Mouse (Mus musculus): ENCODE measurements around the gene Ptms. TPM values are rescaled to one million over a fixed set of nuclear protein-coding genes. Genes with fewer than 3 reads are reported as not detected.
A peak's percentile ranks its signal among the peaks of the same experiment; 100 is the strongest.

Ptms gene
- polyA plus RNA-seq, 1 experiment from 2014 or later: 49.6 TPM

GRCm38 (mm10) chr6:124920318-124921085, 599 bp upstream of the Ptms start:
- H3K4me1 ChIP-seq (ENCODE audit: control insufficient read depth, low read depth, low read length): peaks cover 5% of the 10 kb centered on the region
- H3K9me3 ChIP-seq (replicated peaks; ENCODE audit: control insufficient read depth, low read length): no peaks in the 10 kb centered on the region
- 34% methylated on average over 9 of the region's 9 CpGs for WGBS (ENCODE audit: insufficient replicate concordance)
- 0 out of 2 replicates have a peak overlapping the region, but pooled peaks have one; percentile 10 for H3K4me2 ChIP-seq (ENCODE audit: low read depth, low read length)
- H3K36me3 ChIP-seq (ENCODE audit: control insufficient read depth, insufficient read depth): no peaks in the 10 kb centered on the region
- no peak for ATAC-seq (ENCODE audit: low read depth)
- peak overlapping the region; percentile 20; the same call in 1 of the 2 replicates for H3K27ac ChIP-seq (ENCODE audit: low read length)
- no peak overlapping the region for H3K9ac ChIP-seq (ENCODE audit: low read depth, low read length)
- H3K4me3 ChIP-seq (ENCODE audit: low read depth, low read length): no peak overlapping the region
- peaks cover 54% of the 10 kb centered on the region for H3K27me3 ChIP-seq (ENCODE audit: control insufficient read depth, insufficient read depth, low read depth, low read length)

DNA sequence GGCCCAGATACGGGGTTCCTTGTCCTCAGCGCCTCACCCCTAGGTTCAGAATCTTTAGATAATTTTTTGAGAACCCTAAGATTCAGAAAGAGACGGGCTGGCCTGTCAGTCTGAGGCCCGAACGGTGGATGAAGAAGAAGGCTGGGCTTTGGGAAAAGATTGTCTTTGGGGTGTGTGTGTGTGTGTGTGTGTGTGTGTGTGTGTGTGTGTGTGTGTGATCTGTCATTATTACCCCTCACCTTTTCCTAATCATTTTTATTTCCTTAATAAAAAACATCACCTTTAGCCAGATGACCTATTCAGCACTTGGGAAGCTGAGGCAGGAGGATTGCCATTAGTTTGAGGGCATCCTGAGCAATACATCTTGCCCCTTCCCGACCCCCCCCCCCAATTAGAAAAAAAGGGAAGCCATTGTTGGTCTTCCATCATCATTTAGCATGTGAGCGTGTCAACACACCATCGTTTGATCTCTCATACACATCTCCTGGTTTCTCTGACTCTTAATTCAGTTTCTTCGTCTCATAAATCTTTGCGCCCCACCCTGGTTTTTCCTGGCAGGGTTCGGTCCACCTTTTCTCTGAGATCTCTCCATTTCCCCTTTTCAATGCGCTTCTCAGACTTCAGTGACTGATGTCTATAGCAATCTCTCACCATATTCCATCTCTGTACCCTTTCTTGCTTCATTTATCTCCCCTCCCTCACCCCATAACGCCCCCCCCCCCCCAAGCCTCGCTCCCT, 844 bp downstream of the Ptms start:
- H3K9ac ChIP-seq (ENCODE audit: low read depth, low read length): no peak overlapping the region
- no peaks in the 10 kb centered on the region for H3K9me3 ChIP-seq (replicated peaks; ENCODE audit: control insufficient read depth, low read length)
- no peak for ATAC-seq (ENCODE audit: low read depth)
- 19% methylated on average over 13 of the region's 14 CpGs for WGBS (ENCODE audit: insufficient replicate concordance)
- peaks cover 9% of the 10 kb centered on the region for H3K4me1 ChIP-seq (ENCODE audit: control insufficient read depth, low read depth, low read length)
- no peak overlapping the region for H3K27ac ChIP-seq (ENCODE audit: low read length)
- no peaks in the 10 kb centered on the region for H3K36me3 ChIP-seq (ENCODE audit: control insufficient read depth, insufficient read depth)
- no peak overlapping the region for H3K4me3 ChIP-seq (ENCODE audit: low read depth, low read length)
- peak overlapping the region; percentile 7; the same call in 1 of the 2 replicates for H3K4me2 ChIP-seq (ENCODE audit: low read depth, low read length)
- H3K27me3 ChIP-seq (ENCODE audit: control insufficient read depth, insufficient read depth, low read depth, low read length): peaks cover 67% of the 10 kb centered on the region

DNA sequence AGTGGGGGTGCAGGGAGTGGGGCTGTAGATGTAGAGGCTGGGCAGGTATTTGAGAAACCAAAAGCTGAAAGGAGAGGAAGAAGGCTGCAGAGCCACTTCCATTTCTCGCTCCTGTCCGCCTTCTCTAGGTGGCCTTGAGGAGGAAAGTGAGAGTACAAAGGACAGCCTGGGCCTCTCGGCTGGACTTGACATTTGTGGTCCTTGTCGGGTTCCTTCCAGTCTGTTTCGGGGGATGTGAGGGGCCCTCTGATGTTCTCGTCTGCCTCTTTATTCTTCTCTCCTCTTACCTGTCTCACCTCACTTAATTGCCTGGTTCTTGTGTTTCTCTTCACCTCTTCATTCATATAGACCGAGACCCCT, 1.6 kb downstream of the Ptms start:
- Histone ChIP-seq H3K4me1 (ENCODE audit: control insufficient read depth, low read depth, low read length) (peaks cover 12% of the 10 kb centered on the region), H3K4me3 (ENCODE audit: low read depth, low read length) (peak overlapping the region; percentile 69), H3K36me3 (ENCODE audit: control insufficient read depth, insufficient read depth) (no peaks in the 10 kb centered on the region), H3K27me3 (ENCODE audit: control insufficient read depth, insufficient read depth, low read depth, low read length) (peaks cover 67% of the 10 kb centered on the region), H3K9me3 (replicated peaks; ENCODE audit: control insufficient read depth, low read length) (no peaks in the 10 kb centered on the region), H3K9ac (ENCODE audit: low read depth, low read length) (peak overlapping the region; percentile 18; the same call in 1 of the 2 replicates), H3K4me2 (ENCODE audit: low read depth, low read length) (peak overlapping the region; percentile 82), H3K27ac (ENCODE audit: low read length) (peak overlapping the region; percentile 73)
- ATAC-seq (ENCODE audit: low read depth): no peak
- WGBS (ENCODE audit: insufficient replicate concordance): 16% methylated on average over 7 of the region's 7 CpGs

GRCm38 (mm10) chr6:124917518-124918330, 2.2 kb downstream of the Ptms start:
- ATAC-seq (ENCODE audit: low read depth): peak; percentile 66
- no peaks in the 10 kb centered on the region for H3K36me3 ChIP-seq (ENCODE audit: control insufficient read depth, insufficient read depth)
- H3K9ac ChIP-seq (ENCODE audit: low read depth, low read length): peak overlapping the region; percentile 68
- H3K27ac ChIP-seq (ENCODE audit: low read length): peak overlapping the region; percentile 89
- peak overlapping the region; percentile 82 for H3K4me2 ChIP-seq (ENCODE audit: low read depth, low read length)
- WGBS (ENCODE audit: insufficient replicate concordance): under 1% methylated on average over 58 of the region's 89 CpGs
- peaks cover 12% of the 10 kb centered on the region for H3K4me1 ChIP-seq (ENCODE audit: control insufficient read depth, low read depth, low read length)
- H3K27me3 ChIP-seq (ENCODE audit: control insufficient read depth, insufficient read depth, low read depth, low read length): peaks cover 67% of the 10 kb centered on the region
- peak overlapping the region; percentile 69 for H3K4me3 ChIP-seq (ENCODE audit: low read depth, low read length)
- H3K9me3 ChIP-seq (replicated peaks; ENCODE audit: control insufficient read depth, low read length): no peaks in the 10 kb centered on the region

DNA sequence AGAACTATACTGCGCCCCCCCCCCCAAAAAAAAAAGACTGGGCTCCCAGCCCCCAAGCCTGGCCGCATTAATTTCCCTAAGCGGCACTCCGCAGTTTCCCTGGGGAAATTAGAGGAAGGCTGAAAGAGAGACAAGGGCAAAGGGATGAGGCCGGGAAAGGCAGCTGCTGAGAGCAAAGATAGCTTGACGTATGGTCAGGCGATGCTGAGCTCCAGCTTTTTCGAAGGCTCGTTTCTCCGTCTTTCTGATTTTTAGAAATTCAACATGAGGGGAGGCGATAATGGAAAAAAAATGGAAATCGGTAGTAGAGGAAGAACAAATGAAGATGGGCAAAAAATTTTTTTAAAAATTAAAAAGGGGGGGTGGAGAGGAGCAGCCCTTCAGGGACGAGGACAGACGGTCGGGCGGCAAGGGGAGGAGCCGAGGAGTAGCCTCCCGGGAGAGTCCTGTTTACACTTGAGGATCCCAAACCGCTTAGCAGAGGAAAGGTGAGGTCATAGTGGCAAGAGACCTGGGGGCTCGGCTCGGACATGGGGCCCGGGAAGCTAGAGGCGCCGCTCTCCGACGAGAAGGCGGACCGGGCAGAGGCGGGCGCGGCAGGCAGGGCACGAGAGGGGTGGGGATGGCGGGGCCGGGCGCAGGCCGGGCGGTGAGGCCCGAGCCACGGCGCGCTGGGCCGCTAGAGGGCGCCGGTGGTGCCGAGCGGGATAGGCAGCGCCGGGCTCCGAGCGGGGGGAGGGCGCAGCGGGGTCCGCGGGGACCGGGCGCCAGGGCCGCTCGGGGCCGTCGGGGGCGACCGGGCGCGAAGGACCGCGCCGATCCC, 3.0 kb downstream of the Ptms start:
- peak overlapping the region; percentile 69 for H3K4me3 ChIP-seq (ENCODE audit: low read depth, low read length)
- H3K27me3 ChIP-seq (ENCODE audit: control insufficient read depth, insufficient read depth, low read depth, low read length): peaks cover 67% of the 10 kb centered on the region
- H3K27ac ChIP-seq (ENCODE audit: low read length): peak overlapping the region; percentile 89
- H3K9ac ChIP-seq (ENCODE audit: low read depth, low read length): peak overlapping the region; percentile 68
- WGBS (ENCODE audit: insufficient replicate concordance): 2% methylated on average over 65 of the region's 67 CpGs
- peaks cover 12% of the 10 kb centered on the region for H3K4me1 ChIP-seq (ENCODE audit: control insufficient read depth, low read depth, low read length)
- no peaks in the 10 kb centered on the region for H3K36me3 ChIP-seq (ENCODE audit: control insufficient read depth, insufficient read depth)
- peak; percentile 68 for ATAC-seq (ENCODE audit: low read depth)
- H3K9me3 ChIP-seq (replicated peaks; ENCODE audit: control insufficient read depth, low read length): no peaks in the 10 kb centered on the region
- H3K4me2 ChIP-seq (ENCODE audit: low read depth, low read length): peak overlapping the region; percentile 82

DNA sequence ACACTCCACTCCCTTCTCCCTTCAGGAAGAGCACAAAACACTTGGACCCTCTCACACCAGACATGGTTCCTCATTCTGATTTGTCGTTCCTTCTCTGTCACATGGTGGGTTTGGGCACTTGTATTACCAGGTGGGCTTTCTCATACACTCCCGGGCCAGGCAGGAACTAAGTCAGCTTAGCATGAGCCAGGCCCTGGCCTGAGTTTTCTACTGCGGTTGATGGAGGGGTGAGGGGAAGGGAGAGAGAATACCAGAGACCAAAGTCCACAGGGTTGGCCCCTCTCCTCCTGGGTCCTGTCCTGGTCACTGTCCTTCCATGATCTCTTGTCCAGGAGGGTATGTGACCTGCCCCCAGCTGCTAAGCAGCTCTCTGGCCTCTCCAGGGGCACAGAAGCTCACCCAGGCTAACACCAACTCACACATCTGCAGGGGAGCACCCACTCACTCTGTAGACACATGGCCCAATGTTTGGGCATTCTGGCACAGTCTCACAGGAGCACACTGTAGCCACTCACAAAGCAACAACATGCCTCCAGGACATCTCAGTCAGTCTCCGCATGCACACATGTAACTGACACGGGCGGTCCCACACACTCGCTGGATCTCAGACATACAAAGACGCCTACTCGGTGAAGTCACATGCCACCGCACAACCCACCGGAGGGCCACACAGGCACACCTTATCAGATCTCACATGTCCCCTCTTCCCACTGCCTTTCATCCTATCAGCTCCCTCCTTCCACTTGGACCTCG, 3.8 kb downstream of the Ptms start:
- Histone ChIP-seq H3K9me3 (replicated peaks; ENCODE audit: control insufficient read depth, low read length) (no peaks in the 10 kb centered on the region), H3K36me3 (ENCODE audit: control insufficient read depth, insufficient read depth) (no peaks in the 10 kb centered on the region), H3K4me2 (ENCODE audit: low read depth, low read length) (peak overlapping the region; percentile 82), H3K4me3 (ENCODE audit: low read depth, low read length) (peak overlapping the region; percentile 69), H3K4me1 (ENCODE audit: control insufficient read depth, low read depth, low read length) (peaks cover 12% of the 10 kb centered on the region), H3K27me3 (ENCODE audit: control insufficient read depth, insufficient read depth, low read depth, low read length) (peaks cover 66% of the 10 kb centered on the region), H3K9ac (ENCODE audit: low read depth, low read length) (peak overlapping the region; percentile 68; the same call in 1 of the 2 replicates), H3K27ac (ENCODE audit: low read length) (0 out of 2 replicates have a peak overlapping the region, but pooled peaks have one; percentile 61)
- 22% methylated on average over 12 of the region's 12 CpGs for WGBS (ENCODE audit: insufficient replicate concordance)
- ATAC-seq (ENCODE audit: low read depth): no peak

- Histone ChIP-seq H3K27ac (ENCODE audit: low read length) (no peak overlapping the region), H3K9me3 (replicated peaks; ENCODE audit: control insufficient read depth, low read length) (no peaks in the 10 kb centered on the region), H3K4me2 (ENCODE audit: low read depth, low read length) (peak overlapping the region; percentile 82), H3K4me3 (ENCODE audit: low read depth, low read length) (peak overlapping the region; percentile 69), H3K9ac (ENCODE audit: low read depth, low read length) (no peak overlapping the region), H3K4me1 (ENCODE audit: control insufficient read depth, low read depth, low read length) (peaks cover 12% of the 10 kb centered on the region), H3K27me3 (ENCODE audit: control insufficient read depth, insufficient read depth, low read depth, low read length) (peaks cover 70% of the 10 kb centered on the region), H3K36me3 (ENCODE audit: control insufficient read depth, insufficient read depth) (no peaks in the 10 kb centered on the region)
- no peak for ATAC-seq (ENCODE audit: low read depth)
- WGBS (ENCODE audit: insufficient replicate concordance): 45% methylated on average over 22 of the region's 22 CpGs
Measured at GRCm38 (mm10) chr6:124915160-124915941, 4.6 kb downstream of the Ptms start.

Measured in liver, embryonic 16.5 days (tissue).